Mouse (Mus musculus) CD4-positive, CD25-positive, alpha-beta regulatory T cell, adult 4 months (primary cell): Measurements from ENCODE around the gene Pramel5. TPM values are rescaled to one million over a fixed set of nuclear protein-coding genes. Genes with fewer than 3 reads are reported as not detected.
"Not testable (repeated sequence)": the region's sequence is repeated elsewhere in the genome, so short reads cannot be mapped to it uniquely, and the experiment has no call there.

ENCODE experiments used
- ATAC-seq: one replicate; pipeline ENCODE4 v1.8.0; 2017
- polyA plus RNA-seq, 2 experiments: library from polyadenylated mRNA; unstranded; fragments of 100-300 nt; shearing (Covaris generic); gene quantifications; one replicate each; pipeline ENCODE4 v1.2.1; 2017

The Pramel5 gene
- polyA plus RNA-seq, result not detected

DNA sequence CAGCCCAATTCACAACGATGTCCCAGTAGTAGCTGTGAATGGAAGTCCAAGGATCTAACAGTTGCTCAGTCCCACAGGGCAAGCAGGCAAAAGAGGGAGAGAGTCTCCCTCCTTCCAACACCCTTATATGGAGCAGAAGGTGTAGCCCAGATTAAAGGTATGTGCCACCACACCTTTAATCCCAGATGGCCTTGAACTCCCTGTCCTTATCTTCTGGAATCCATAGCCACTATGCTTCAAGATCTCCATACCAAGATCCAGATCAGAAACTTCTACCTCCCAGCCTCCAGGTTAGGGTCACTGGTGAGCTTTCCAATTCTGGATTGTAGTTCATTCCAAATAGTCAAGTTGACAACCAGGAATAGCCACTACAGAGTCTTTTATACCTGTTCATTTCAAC is at the start of gene Pramel5:
Pramel5 (minus strand) TSS at position 101 of the 400 bp plus-strand sequence.
- ATAC-seq, result not testable (repeated sequence)

DNA sequence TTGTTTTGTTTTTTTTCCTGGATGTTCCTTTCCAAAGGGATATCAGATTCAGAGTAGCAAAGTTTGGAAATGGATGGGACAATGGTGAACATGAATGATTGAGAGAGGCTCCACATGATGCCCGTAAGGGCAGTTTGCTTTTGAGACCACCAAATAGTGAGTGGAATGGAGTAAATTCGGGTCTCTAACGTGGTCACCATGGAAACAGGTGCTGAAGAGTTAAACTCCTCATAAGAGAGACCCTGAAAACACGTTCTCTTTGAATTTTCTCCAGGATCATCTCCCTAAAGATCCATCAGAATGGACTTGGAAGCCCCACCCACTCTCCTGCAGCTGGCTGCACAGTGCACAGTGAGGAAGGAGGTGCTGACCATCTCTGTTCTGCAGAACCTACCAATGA is 49.7 kb upstream of the Pramel5 start, which contains the start of gene Gm13128:
Gm13128 (plus strand) TSS at position 301 of the 400 bp plus-strand sequence.
- ATAC-seq, result not testable (repeated sequence)

DNA sequence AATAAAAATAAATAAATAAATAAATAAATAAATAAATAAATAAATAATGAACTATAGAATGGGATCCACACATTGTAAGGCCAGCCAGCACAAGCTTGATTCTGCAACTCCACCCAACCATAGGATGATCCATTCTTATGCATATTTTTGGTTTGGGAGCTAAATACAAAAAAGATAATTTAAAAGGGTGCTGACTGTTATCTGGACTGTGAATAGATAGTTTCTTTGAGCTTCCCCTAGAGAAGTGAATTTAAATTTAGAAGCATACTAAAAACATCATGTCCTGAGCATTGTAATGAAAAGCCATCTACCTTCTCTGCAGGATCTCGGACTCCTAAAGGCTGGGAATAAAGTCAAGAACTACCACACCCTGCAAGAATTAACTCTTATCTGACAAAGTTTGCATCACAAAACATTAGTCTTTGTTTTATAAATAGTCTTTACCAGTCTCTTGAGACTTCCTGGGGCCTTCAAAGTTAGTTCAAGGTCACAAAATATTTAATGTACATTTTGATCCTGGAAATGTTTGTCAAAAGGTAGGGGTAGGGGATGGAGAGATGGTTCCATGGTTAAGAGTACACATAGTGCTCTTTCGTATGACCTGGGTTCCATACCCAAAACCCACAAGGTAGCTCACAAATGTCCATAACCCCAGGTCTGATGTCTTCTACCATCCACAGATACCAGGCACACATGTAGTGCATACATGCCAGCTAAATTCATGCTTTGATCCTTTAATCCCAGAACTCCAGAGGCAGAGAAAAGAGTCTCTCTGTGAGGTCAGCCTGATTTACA is 32.6 kb upstream of the Pramel5 start:
- not testable (repeated sequence) for ATAC-seq

DNA sequence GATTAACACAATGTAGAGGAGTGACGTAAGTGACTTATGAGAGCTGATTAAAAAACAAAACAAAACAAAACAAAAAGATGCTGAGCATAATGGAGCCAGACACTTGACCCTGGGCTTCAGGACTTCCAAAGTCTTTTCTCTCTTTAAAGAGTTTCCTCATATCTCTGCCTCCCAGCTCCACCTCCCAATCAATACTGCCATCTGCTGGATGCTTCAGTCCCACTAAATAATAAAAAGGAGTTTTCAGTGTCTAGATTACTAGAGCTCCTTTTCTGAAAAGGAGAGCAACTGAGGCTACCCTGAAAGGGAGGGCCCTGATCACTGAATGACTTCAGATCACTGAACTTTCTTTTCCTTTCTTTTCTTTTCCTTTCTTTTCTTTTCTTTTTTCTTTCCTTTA is 19.1 kb upstream of the Pramel5 start:
- ATAC-seq, result not testable (repeated sequence)

DNA sequence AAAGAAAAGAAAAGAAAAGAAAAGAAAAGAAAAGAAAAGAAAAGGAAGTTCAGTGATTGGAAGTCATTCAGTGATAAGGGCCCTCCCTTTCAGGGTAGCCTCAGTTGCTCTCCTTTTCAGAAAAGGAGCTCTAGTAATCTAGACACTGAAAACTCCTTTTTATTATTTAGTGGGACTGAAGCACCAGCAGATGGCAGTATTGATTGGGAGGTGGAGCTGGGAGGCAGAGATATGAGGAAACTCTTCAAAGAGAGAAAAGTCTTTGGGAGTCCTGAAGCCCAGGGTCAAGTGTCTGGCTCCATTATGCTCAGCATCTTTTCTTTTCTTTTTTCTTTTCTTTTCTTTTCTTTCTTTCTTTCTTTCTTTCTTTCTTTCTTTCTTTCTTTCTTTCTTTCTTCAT is 25.5 kb downstream of the Pramel5 start:
- not testable (repeated sequence) for ATAC-seq

Other genes starting within 250 kb of the Pramel5 start
- gene Pramel4, start 221.4 kb downstream of the Pramel5 start, polyA plus RNA-seq, result not detected
- gene Gm13102, start 174.0 kb downstream of the Pramel5 start, polyA plus RNA-seq, result not detected
- not detected for gene Oog3, start 117.8 kb downstream of the Pramel5 start, polyA plus RNA-seq
- not detected for gene Oog2, start 89.8 kb downstream of the Pramel5 start, polyA plus RNA-seq
- not detected for gene C87977, start 67.2 kb downstream of the Pramel5 start, polyA plus RNA-seq
- gene Gm13128, start 49.8 kb upstream of the Pramel5 start, polyA plus RNA-seq, result not detected
- not detected for gene Gm13119, start 77.5 kb upstream of the Pramel5 start, polyA plus RNA-seq
- gene Pramef20, start 97.4 kb upstream of the Pramel5 start, polyA plus RNA-seq, result not detected
- gene Pramef12, start 128.0 kb upstream of the Pramel5 start, polyA plus RNA-seq, result not detected
- not detected for gene 1700012P22Rik, start 158.3 kb upstream of the Pramel5 start, polyA plus RNA-seq
- not detected for gene Gm9944, start 172.8 kb upstream of the Pramel5 start, polyA plus RNA-seq
- not detected for gene Aadacl3, start 183.3 kb upstream of the Pramel5 start, polyA plus RNA-seq
- not detected for gene 9430007A20Rik, start 239.3 kb upstream of the Pramel5 start, polyA plus RNA-seq